Mouse (Mus musculus): ENCODE results near the gene Thap12. TPM values are rescaled to one million over a fixed set of nuclear protein-coding genes. Genes with fewer than 3 reads are reported as not detected.

Thap12 gene
- total RNA-seq (2015; ENCODE audit: low replicate concordance) (12.6 and 16.8 TPM in 2 replicates), total RNA-seq (2017; ENCODE audit: low replicate concordance) (10.4 and 19.3 TPM in 2 replicates)

DNA sequence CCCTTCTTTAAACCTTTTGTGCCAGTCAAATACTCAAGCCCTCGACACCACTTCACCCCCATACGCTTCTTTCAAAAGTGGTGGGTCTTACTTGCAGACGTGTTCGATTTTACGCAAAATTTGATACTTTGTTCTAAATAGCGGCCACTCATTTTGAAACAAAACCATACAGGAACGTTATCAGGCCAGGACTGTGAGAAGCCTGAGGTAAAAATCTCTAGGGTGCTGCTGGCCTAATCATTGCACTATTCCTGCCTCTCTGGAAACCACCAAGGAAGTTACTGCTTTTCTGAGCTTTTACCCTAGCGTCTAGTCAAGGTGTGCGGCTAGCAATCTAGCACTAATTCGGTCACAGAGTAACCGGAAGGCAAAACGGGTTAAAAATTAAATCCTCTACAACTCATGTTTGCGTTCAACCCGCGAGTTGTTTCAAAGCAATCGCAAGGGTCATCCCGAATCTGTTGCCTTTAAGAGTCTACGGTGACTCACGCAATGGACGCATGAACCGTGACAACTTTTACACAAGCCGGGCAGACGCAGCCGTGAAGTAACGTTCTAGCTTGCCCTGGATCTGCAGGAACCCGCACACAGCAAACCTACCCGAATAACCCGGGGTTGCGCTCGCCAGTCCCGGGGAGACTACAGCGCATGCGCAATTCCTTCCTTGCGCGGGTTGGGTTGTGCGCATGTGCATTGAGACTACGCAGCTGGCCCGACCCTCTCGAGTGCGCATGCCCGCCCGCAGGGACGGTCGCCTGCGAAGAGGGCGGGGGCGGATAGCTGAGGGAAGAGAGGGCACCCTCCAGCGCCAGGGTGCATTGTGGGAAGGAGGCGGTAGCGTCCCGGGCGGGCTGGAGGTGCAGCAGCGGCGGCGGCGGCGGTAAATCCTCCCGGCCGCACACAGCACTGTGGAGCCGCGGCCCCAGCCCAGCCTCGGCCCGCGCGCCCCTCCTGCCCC is at the start of gene Thap12:
Gene Thap12 (plus strand): TSS at position 821 of the 958 bp plus-strand sequence.
- ATAC-seq (replicated peaks; ENCODE audit: low FRiP score, poor library complexity, severe bottlenecking) = peak; percentile 97

DNA sequence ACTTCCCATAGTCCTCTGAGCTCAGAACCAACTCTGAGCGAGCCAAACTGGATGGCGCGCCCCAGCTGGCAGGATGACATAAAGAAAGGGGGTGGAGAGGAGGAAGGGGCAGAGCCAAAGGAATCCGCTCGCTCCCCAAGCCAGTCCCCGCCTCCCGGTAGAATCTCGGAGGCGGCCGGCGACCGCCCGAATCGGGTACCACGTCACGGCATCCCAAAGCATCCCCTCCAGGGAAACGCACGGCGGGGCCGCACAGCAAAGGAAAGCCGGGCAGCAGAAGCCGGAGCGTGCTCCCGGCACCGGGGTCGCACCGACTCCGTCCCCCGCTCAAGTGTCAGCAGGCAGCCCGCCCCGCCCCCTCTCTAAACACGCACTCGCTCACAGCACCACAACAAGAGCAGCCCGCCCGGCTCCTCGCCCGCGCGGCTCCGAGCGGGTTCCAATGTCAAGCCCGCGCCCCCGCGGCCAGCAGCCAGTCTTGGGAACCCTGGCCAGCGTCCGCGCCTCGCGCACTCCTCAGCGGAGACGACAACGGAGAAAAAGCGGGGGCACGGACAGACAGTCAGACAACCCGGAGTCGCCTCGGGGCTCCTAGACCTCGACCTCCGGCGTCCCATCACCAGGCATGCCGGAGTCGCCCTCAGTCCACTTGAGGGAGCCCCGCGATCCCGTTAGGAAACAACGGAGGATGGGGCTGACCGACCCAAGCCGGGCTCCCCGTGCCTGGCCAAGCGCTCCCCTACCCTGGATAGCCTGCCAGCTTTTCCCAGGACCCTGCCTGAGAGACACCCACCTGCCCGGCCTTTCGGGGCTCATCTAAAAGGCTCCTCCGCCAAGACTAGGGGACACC is 47.0 kb upstream of the Thap12 start:
- ATAC-seq (replicated peaks; ENCODE audit: low FRiP score, poor library complexity, severe bottlenecking) = peak; percentile 75

DNA sequence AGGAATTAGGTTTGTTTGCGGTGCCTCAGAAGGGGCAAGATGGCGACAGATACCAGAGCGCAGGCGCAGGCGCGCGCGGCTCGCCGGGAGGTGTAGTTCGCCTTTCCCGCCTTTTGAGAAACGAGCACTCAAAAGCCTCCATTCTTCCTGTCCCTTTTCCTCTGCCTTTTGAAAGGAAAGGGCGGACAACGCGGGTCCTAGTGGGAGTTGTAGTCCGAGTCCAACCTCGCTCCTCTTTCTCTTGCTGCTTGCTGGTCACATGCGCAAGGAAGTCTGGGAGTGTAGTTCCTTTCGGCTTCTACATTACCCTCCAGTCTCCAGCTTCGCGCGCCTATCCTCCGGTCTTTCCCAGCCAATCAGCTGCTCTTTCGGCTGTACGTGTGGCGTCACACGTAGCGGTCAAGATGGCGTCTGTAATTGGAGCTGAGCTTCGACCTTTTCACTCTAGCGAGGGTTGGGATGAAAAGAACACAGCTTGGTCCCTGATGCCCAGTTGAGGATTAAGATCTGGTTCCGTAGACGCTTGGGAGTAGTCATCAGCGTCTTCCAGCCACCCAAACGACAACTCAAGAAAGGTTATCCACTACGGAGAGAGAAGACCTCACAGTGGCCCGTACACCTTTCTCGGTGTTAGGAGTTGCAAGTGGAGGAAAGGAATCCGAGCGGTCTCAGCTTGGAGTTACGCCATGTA is 46.2 kb upstream of the Thap12 start, which contains the start of gene Emsy:
Gene Emsy (minus strand): TSS at position 253 of the 691 bp plus-strand sequence.
- peak; percentile 93 for ATAC-seq (replicated peaks; ENCODE audit: low FRiP score, poor library complexity, severe bottlenecking)

DNA sequence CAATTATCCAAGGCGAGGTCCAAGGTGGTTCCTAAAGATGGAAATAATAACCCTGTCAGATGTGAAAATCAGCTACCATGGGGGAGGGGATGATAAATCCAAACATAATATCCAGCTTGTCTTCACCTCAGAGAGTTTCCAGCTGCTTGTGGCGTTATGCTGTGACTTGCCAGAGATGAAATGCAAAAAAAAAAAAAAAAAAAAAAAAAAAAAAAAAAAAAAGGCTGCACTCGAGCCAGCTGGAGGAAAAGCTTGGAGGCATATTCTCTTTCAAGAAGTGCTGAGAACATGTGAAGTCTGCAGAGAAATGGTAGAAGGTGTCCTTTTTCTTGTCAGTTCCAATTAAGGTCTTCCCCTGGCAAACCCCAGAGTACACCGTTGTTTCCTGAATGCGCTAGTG is 37.7 kb upstream of the Thap12 start:
- no peak for ATAC-seq (replicated peaks; ENCODE audit: low FRiP score, poor library complexity, severe bottlenecking)

DNA sequence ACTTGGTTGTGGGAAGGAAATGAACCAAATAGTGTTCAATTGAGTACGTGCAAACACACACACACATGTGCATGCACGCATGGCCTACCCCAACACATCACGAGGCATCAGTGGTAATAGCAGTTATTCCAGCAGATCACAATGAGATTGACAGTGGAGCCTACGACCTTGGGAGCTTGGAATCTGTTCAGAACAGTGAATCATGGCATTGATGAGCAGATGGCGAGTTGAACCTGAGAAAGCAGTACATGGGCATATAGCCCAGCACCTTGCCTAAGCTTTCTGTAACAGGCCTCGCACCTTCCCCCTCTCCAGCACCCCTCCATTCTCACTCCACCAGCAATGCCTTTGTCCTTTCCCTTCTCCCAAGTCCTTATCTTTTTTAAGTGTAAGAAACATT is 37.2 kb upstream of the Thap12 start:
- no peak for ATAC-seq (replicated peaks; ENCODE audit: low FRiP score, poor library complexity, severe bottlenecking)

DNA sequence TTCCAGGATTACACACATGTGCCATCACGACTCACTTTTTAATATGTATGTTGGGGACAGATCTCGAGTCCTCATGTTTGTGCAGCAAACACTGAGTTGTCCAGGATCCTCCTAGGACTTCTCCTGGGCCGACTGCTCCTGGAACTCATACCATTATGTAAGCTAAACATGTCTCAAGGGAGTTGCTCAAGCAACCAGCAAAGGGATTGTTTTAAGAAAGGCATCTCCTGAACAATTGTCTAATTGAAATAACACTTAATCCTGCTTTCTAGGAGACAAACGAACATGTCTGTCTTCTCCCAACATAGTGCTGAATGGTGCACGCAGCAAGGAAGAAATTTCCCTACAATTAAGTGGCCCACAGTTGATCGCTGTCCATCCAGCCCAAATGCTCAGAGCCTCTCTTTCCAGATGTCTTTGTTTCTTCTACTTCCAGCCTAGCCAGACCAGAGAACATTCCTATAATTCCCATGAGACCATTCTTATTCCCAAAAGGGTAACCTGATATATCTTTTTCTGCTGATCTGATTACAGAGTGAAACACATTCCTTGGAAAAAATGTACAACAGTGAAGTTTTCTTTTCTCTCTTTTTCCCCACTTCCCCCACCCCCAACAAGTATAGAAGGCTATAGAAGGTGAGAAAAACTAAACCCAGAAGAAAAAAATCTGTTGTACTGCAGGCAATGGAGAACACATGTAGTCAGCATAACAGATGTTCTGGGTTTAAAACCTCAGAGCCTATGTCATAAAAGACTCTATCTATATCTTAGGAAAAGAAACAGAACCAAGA is 34.8 kb upstream of the Thap12 start:
- no peak for ATAC-seq (replicated peaks; ENCODE audit: low FRiP score, poor library complexity, severe bottlenecking)

DNA sequence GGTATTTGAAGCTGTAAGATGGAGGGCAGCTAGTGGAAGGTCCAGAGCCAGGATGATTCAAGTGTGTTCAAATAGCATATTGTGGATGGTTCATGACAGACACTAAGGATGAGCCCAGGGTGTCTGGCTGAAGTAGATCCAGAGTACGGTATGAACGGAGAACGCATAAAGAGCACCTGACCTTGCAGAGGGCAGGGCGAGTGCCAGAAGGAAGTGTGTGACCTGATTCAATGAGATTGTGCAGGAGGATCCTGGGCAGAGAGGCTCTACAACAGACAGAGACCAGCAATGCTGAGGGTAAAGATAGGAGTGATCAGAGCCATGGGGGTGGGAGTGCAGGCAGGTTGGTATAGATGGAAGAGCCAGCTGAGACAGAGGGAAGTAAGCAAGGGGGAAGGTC is 32.1 kb upstream of the Thap12 start:
- no peak for ATAC-seq (replicated peaks; ENCODE audit: low FRiP score, poor library complexity, severe bottlenecking)

DNA sequence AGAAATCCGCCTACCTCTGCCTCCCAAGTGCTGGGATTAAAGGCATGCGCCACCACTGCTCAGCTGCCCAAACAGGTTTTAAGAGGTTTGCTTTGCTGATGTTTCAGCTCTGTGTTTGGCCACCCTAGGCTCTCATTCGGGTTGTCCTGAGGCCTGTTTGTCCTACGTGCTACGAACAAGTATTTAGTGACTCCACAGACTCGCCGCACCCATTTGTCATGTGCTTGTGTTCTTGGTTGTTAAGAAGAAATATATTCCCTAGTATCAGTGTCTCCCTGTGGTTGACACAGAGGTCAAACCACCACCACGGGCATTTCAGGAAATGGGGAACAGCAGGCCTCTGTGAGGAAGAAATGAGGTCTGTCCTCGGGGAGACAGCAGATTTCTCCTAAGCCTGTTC is 31.5 kb upstream of the Thap12 start:
- ATAC-seq (replicated peaks; ENCODE audit: low FRiP score, poor library complexity, severe bottlenecking) = no peak

DNA sequence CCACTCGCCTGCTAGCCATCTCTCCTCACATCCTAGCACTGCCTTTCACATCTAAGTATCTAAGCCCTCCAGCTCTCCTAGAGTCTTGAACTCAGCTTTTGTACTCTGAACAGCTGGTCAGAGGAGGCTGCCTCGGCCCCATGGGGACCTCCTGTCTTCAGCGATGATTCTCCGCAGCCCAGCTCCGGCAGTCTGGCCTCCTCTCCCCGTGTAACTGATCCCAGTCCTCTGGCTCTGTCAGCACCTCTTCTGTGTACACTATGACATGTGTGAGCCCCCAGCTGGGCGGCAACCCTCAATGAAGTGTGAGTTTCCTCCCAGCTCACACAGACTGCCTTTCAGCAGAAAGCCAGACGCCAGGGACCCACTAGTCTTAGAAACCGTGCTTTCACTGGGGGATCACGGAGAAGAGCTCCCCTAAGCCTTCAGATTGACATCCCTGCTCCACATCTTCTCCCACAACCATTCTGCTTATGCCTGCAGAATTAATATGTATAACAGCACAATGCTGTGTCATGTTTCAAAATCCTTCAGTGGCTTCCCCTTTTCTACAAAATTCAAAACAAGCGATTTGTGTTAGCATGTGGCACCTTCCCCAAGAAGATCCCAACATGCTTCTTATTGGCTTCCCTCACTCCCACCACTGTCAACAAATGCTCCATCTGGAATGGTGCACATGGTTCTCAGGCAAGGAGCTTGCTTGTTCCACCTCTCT is 30.5 kb upstream of the Thap12 start:
- ATAC-seq (replicated peaks; ENCODE audit: low FRiP score, poor library complexity, severe bottlenecking) = no peak

DNA sequence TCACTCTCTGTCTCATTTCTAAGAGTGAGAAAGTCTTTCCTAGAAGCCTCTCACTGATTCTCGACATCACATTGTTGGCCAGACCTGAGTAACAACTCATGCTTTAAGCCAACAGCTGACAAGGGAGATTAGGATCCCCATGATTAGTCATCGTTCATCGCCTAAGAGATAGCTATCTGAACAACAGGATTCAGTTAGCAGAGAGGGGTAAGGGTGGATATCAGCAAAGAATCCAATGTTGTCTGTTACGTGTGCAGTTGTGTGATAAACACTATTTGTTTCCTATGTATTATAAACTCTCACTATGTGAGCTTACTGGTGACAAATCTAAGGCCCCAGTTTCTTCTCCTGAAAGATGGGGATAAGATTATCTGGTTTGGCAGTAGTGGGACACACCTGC is 28.6 kb upstream of the Thap12 start:
- ATAC-seq (replicated peaks; ENCODE audit: low FRiP score, poor library complexity, severe bottlenecking) = no peak

DNA sequence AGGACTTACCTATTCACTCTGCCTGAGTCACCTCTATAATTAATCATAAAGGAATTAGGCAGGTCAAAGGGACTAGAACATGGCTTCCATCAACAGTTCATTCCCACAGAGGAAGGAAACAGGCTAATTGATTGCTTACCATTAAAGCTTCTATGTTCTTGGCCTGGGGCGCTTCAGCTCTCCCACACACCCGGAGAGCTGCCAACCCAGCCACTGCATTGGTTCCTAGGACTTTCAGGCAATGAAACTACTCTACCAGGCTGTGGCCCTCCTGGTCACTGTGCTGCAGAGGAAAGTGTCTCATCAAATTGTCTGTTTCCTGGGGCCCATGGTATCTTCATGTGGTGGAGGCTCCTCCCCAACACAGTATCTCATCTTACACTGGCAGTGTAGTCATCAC is 25.4 kb upstream of the Thap12 start:
- no peak for ATAC-seq (replicated peaks; ENCODE audit: low FRiP score, poor library complexity, severe bottlenecking)

DNA sequence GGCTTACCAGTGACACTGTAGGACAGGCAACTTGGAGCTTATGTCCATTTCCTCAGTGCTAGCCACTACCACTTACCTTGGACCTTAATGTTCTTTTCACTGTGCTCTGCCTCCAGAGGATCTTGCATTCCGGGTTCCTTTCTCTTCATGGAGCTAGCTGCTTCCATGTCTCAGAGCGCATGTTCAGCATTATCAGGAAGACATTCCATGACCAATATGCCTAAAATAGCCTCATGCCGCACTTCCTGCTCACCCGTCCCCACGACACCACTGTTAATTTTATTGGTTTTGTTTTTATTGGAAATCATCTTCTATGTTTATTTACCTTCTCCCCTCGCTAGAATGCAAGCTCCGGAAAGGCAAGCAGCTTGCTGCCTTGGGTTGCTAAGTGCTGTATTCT is 24.5 kb upstream of the Thap12 start:
- ATAC-seq (replicated peaks; ENCODE audit: low FRiP score, poor library complexity, severe bottlenecking) = no peak

DNA sequence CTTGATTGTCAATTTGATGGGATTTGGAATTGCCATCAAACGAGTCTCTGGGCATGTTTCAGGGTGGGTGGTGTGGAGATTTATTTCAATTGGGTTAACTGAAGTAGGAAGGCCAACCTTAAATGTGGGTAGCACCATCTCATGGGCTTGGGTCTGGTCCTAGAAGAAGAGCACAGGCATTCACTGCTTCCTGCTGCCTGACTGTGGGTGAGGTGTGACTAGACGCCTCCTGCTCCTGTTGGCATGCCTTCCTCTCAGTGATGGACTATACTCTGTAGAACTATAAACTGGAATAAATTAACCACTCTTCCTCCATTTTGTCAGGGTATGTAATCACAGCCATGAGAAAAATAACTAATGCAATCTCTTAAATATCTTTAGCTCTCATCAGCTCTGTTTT is 22.2 kb upstream of the Thap12 start:
- no peak for ATAC-seq (replicated peaks; ENCODE audit: low FRiP score, poor library complexity, severe bottlenecking)

DNA sequence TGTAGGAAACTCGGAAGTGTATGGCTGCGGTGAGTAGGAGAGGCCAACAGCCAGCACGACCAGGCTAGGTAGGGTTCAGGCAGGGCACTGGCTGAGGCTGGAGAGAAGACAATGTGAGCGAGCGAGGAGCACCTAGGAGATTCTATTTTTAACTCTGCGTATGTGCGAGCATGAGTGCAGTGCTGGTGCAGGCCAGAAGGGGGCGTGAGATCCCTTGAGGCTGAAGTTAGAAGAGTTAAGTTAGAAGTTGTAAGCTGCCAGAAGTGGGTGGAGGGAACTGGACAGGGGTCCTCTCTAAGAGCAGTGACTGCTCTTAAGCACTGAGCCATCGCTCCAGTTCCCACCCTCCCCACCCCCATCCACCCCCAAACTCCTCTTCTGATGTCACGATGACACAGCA is 20.1 kb upstream of the Thap12 start:
- ATAC-seq (replicated peaks; ENCODE audit: low FRiP score, poor library complexity, severe bottlenecking) = no peak

DNA sequence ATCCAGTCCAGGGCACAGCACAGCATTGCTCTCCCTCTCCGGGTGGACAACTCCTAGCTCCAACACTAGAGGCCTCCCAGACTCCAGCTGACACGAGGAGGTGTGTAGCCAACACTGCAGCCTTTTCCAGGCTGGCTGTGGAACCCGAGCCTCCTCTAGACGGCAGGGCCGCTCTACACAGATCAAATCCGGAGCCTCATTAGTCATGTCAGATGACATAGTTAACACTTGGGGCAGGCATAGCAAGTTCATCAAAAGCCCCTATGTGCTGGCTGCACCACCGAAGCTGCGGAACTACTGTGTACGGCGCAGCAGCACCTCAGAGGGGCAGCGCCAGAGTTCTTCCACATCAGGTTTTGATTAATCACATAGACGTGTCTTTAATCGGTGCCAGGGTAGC is 17.0 kb upstream of the Thap12 start:
- no peak for ATAC-seq (replicated peaks; ENCODE audit: low FRiP score, poor library complexity, severe bottlenecking)

DNA sequence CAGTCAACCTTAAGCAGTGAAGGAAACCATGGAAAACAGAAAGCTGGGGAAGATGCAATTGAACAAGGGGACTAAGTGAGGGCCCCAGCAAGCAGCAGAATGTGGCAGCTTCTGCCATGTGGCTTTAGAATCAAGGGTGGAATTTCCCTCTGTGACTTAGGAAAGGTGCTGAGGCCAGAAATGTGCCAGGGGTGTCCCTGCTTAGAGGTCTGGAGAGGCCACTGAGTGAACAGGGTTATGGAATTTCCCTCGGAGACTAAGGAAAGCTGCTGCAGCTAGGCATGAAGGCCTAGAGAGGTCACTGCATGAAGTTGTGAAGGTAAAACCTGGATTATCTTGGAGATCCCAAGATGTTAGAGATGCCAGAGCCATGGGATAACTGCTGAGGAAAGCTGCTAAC is 12.8 kb upstream of the Thap12 start:
- no peak for ATAC-seq (replicated peaks; ENCODE audit: low FRiP score, poor library complexity, severe bottlenecking)

DNA sequence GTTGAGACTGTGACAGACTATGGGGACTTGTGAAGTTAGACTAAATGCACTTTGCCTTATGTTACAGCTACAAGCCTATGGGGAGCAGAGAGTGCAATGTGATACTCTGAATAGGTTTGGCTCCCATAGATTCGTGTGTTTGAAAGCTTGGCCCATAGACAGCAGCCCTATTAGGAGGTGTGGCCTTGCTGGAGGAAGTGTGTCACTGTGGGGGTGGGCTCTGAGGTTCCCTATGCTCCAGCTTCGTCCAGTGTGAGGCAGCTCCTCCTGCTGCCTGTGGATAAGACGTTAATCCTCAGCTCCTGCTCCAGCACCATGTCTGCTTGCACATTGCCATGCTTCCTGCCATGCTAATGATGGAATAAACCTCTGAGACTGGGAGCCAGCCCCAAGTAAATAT is 12.1 kb upstream of the Thap12 start:
- no peak for ATAC-seq (replicated peaks; ENCODE audit: low FRiP score, poor library complexity, severe bottlenecking)

DNA sequence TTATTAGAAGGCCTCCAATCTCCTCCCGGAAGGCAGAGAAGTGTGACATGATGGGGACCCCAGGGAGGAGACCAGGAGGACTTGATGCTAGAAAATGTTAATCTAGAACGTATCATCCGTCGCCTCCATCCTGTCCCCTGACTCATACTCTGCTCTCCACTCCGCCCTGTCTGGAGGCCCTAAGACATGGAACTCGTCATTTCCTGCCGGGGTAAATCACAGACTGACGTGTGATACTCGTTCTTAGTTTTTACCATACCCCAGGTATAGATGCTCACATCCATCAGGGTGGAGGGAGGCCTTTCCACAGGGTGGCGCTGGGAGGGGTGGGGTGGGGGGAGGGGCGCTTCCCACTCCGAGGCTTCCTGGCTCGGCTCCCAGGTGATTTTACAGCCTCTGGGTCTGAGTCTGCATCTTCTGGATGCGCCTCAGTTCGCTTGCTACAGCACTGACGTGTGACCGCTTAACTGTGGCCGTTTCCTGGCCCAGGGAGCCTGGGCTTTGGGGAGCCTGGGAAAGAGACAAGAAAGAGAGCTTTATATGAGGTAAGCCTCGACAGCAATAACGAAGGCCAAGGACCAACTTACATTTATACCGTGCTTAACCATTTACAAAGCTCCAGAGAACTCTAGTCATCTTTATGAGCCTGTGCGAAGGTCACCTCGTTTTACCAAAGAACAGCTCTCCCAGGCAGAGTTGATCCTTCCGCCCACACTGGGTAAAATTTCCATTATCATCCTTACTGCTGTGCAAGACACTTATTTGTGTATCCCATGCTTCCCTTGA is 9.9 kb upstream of the Thap12 start:
- no peak for ATAC-seq (replicated peaks; ENCODE audit: low FRiP score, poor library complexity, severe bottlenecking)

All from erythroid progenitor cell, adult 5-6 weeks (primary cell).